Mouse (Mus musculus) bone marrow, adult 2 months (tissue): Measurements from ENCODE around the gene Iqsec3. TPM values are rescaled to one million over a fixed set of nuclear protein-coding genes. Genes with fewer than 3 reads are reported as not detected.

Source experiments
- H3K27ac ChIP-seq: fragments of 200-500 bp; 2 replicates; pipeline ENCODE4 v1.5.1; 2012; ENCODE audit warnings: low read depth, mild to moderate bottlenecking, control low read depth, inconsistent platforms, low read length; ENCODE audit not compliant: control insufficient read depth, poor library complexity, insufficient read depth
- H3K4me1 ChIP-seq: fragments of 200-500 bp; 2 replicates; pipeline ENCODE4 v1.6.1; 2011; ENCODE audit warnings: low read length; ENCODE audit not compliant: control insufficient read depth, insufficient read depth
- H3K4me3 ChIP-seq: fragments of 200-500 bp; replicated peaks from 2 replicates; pipeline ENCODE3; 2011; ENCODE audit warnings: mild to moderate bottlenecking, low read depth, low read length, control low read depth; ENCODE audit not compliant: control insufficient read depth
- CTCF ChIP-seq: fragments of 200-500 bp; IDR thresholded peaks from 2 replicates; pipeline ENCODE4 v1.5.1; 2011; ENCODE audit warnings: low read length, control low read depth; ENCODE audit not compliant: control insufficient read depth, insufficient read depth
- POLR2A ChIP-seq: fragments of 200-500 bp; IDR thresholded peaks from 2 replicates; pipeline ENCODE4 v1.6.1; 2011; ENCODE audit warnings: low read depth, mild to moderate bottlenecking, control low read depth, low read length, borderline replicate concordance; ENCODE audit not compliant: control insufficient read depth
- WGBS: fragments of 180-500 bp; shearing (Covaris S2); methylation state at CpG from one replicate; pipeline ENCODE4 v1.1.7; 2018; 5-methylcytosine and 5-hydroxymethylcytosine counted together
- polyA plus RNA-seq: library from polyadenylated mRNA; stranded (reverse); fragments of >200 nt; gene quantifications from 2 replicates; pipeline ENCODE4 v1.2.4, GENCODE M21; 2011; ENCODE audit warnings: low replicate concordance; ENCODE audit not compliant: missing spikeins, insufficient read depth, insufficient read length

The Iqsec3 gene
- polyA plus RNA-seq, 1 experiment = not detected

- H3K27ac ChIP-seq = peak within 1 kb of the TSS; percentile 82
- TF ChIP-seq POLR2A = 0 out of 2 replicates have a peak, but pooled peaks have one; percentile 16
- TF ChIP-seq CTCF = no peak
- WGBS = 58% methylated on average over 15 of the region's 15 CpGs
- peak within 1 kb of the TSS; percentile 61 for H3K4me3 ChIP-seq
- peaks cover 4% of the 10 kb centered on the region for H3K4me1 ChIP-seq
Measured at GRCm38 (mm10) chr6:121343026-121343770, 130.3 kb downstream of the Iqsec3 start, which contains the start of gene Slc6a12. TSS of gene Slc6a12 (plus strand) at chr6:121343076.

- Histone ChIP-seq H3K4me1 (peaks cover 8% of the 10 kb centered on the region), H3K4me3 (no peak overlapping the region), H3K27ac (peak overlapping the region; percentile 43; the same call in 1 of the 2 replicates)
- WGBS = 3% methylated on average over 6 of the region's 6 CpGs
- TF ChIP-seq POLR2A = no peak
- TF ChIP-seq CTCF = no peak
Measured at GRCm38 (mm10) chr6:121341650-121342049, 131.8 kb downstream of the Iqsec3 start.

GRCm38 (mm10) chr6:121338519-121338896, 135.0 kb downstream of the Iqsec3 start:
- Histone ChIP-seq H3K4me1 (peaks cover 14% of the 10 kb centered on the region), H3K4me3 (no peak overlapping the region), H3K27ac (no peak overlapping the region)
- no peak for TF ChIP-seq CTCF
- TF ChIP-seq POLR2A = no peak
- 42% methylated on average over 4 of the region's 4 CpGs for WGBS

- WGBS = 28% methylated on average over 3 of the region's 3 CpGs
- H3K27ac ChIP-seq = no peak overlapping the region
- H3K4me1 ChIP-seq = peaks cover 11% of the 10 kb centered on the region
- H3K4me3 ChIP-seq = no peak overlapping the region
- no peak for TF ChIP-seq POLR2A
- peak; percentile 94 for TF ChIP-seq CTCF
Measured at GRCm38 (mm10) chr6:121337770-121338518, 135.5 kb downstream of the Iqsec3 start.

GRCm38 (mm10) chr6:121337229-121337628, 136.2 kb downstream of the Iqsec3 start:
- 85% methylated on average over 9 of the region's 9 CpGs for WGBS
- TF ChIP-seq CTCF = no peak
- no peak for TF ChIP-seq POLR2A

GRCm38 (mm10) chr6:121336558-121336957, 136.9 kb downstream of the Iqsec3 start:
- Histone ChIP-seq H3K27ac (peak overlapping the region; percentile 28; the same call in 1 of the 2 replicates), H3K4me1 (peaks cover 9% of the 10 kb centered on the region), H3K4me3 (peak overlapping the region; percentile 60)
- 16% methylated on average over 8 of the region's 8 CpGs for WGBS
- no peak for TF ChIP-seq CTCF
- no peak for TF ChIP-seq POLR2A

More at GRCm38 (mm10) chr6:121337229-121337628, 136.2 kb downstream of the Iqsec3 start:
- H3K4me1 ChIP-seq = peaks cover 9% of the 10 kb centered on the region
- H3K27ac ChIP-seq = no peak overlapping the region
- H3K4me3 ChIP-seq = peak overlapping the region; percentile 19

- no peak for TF ChIP-seq CTCF
- no peak for TF ChIP-seq POLR2A
- Histone ChIP-seq H3K4me3 (no peak overlapping the region), H3K4me1 (peaks cover 9% of the 10 kb centered on the region), H3K27ac (no peak overlapping the region)
- 80% methylated on average over 9 of the region's 9 CpGs for WGBS
Measured at GRCm38 (mm10) chr6:121335841-121336240, 137.6 kb downstream of the Iqsec3 start.

- H3K27ac ChIP-seq = no peak overlapping the region
- no peaks in the 10 kb centered on the region for H3K4me1 ChIP-seq
- no peak overlapping the region for H3K4me3 ChIP-seq
- TF ChIP-seq CTCF (no peak), POLR2A (no peak)
- WGBS = 43% methylated on average over 10 of the region's 10 CpGs
Measured at GRCm38 (mm10) chr6:121329848-121330508, 143.5 kb downstream of the Iqsec3 start.
